ENCODE assay signal across 11 mouse cellular contexts in the genomic region with DNA sequence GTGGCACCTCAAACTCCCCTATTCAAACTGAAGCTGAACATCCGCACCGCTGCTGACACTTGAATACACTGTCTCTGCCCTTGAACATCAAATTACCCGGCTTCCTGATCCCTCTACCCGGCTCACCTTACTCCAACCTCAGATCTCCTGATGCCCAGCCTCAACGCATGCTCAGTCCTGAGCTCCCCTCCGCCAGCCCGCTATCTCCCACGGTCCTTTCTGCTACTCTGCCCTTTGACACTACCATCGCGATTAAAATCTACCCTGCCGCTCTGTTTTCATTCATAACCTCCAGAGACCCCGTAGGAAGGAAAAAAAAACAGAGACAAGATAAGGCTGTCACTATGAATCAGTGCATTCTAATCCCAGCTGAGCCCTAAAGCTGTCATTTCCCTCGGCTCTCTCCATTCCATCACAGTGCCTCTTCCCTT. TPM values are rescaled to one million over a fixed set of nuclear protein-coding genes. Genes with fewer than 3 reads are reported as not detected.
DNase-seq lines count a peak whose midpoint lies in the region; ATAC-seq and TF ChIP-seq lines count a peak whose summit lies in the region.
"Had no signal": no experiment of that assay in that cellular context is flagged by ENCODE, and none has a peak within 500 bp of the region (broad histone marks: within the 10 kb centered on the region; RNA-seq: fewer than 3 reads in every experiment).

No protein-coding gene starts in this region.

- no peak overlapping the region for H3K4me3 ChIP-seq in intestine, postnatal 0 days (ENCODE audit: low read depth, low read length)
- H3K4me3 ChIP-seq: liver, embryonic 12.5 days; megakaryocyte, embryonic 14.5 days had no signal

- ATAC-seq in intestine, postnatal 0 days: no peak
- ATAC-seq: liver, embryonic 12.5 days had no signal

- H3K9me3 ChIP-seq in intestine, postnatal 0 days (ENCODE audit: control insufficient read depth): no peaks in the 10 kb centered on the region
- H3K9me3 ChIP-seq: liver, embryonic 12.5 days had no signal

- peak; percentile 26 for DNase-seq in adrenal gland, postnatal 14 days
- DNase-seq in adrenal gland, adult 18-20 months (ENCODE audit: low spot score in 2 of 2): no peak
- DNase-seq in kidney, postnatal 14 days: peak; percentile 11
- no peak for DNase-seq in kidney, adult 9 months
- DNase-seq in retina, postnatal 1 day: peak; percentile 77
- DNase-seq in layer of hippocampus, postnatal 10 days (ENCODE audit: low spot score in 2 of 2): no peak
- no peak for DNase-seq in gastrocnemius, postnatal 10 days
- DNase-seq: kidney, postnatal 36 days had no signal

- TF ChIP-seq CTCF in intestine, postnatal 0 days (IDR thresholded peaks at IDR 0.05; ENCODE audit: low read depth): no peak

- peaks cover 13% of the 10 kb centered on the region for H3K4me1 ChIP-seq in intestine, postnatal 0 days (replicated peaks; ENCODE audit: control insufficient read depth, insufficient read depth, low read length)
- H3K4me1 ChIP-seq: megakaryocyte, embryonic 14.5 days had no signal

- WGBS in intestine, postnatal 0 days: 23% methylated on average over 13 of the region's 13 CpGs

- H3K27ac ChIP-seq in intestine, postnatal 0 days (ENCODE audit: low read depth, low read length): peak overlapping the region; percentile 46; the same call in 1 of the 2 replicates
- H3K27ac ChIP-seq: liver, embryonic 12.5 days had no signal

- H3K9ac ChIP-seq in intestine, postnatal 0 days (ENCODE audit: low read depth, low read length): no peak overlapping the region
- H3K9ac ChIP-seq: liver, embryonic 12.5 days had no signal

- peaks cover 5% of the 10 kb centered on the region for H3K36me3 ChIP-seq in intestine, postnatal 0 days (ENCODE audit: control insufficient read depth, insufficient read depth)
- H3K36me3 ChIP-seq: liver, embryonic 12.5 days had no signal

- peak overlapping the region; percentile 43 for H3K4me2 ChIP-seq in intestine, postnatal 0 days (replicated peaks; ENCODE audit: low read depth)
- H3K4me2 ChIP-seq: liver, embryonic 12.5 days had no signal

- no peaks in the 10 kb centered on the region for H3K27me3 ChIP-seq in intestine, postnatal 0 days (replicated peaks; ENCODE audit: control insufficient read depth, insufficient read depth, low read length)
- H3K27me3 ChIP-seq: liver, embryonic 12.5 days had no signal

RNA-seq across cellular contexts. Expression of a gene that starts 19.5 kb away (rescaled TPM):
- total RNA-seq in adrenal gland, postnatal 14 days (2021): 15.2 and 28.7 TPM in 2 replicates
- 10 to 100 TPM; 19.1 to 22.8 TPM for total RNA-seq in adrenal gland, adult 18-20 months (2021)
- polyA plus RNA-seq in intestine, postnatal 0 days (2015; fragmentation: Nextera tagmentation; extraction: Ambion mirVana): 64.9 and 70.3 TPM in 2 replicates
- 1 to 10 TPM; 8.0 to 9.9 TPM for total RNA-seq in layer of hippocampus, postnatal 10 days (2021)
- total RNA-seq in gastrocnemius, postnatal 10 days (2021): 10 to 100 TPM; 32.5 to 46.0 TPM

Comparison
In these comparisons a context has a peak if more than half of its experiments do, and no peak if none do; other contexts are left out.
1. DNase-seq: peak in adrenal gland, postnatal 14 days (single experiment), kidney, postnatal 14 days (single experiment) and retina, postnatal 1 day (single experiment); none in adrenal gland, adult 18-20 months (0 of 2), kidney, adult 9 months (single experiment), layer of hippocampus, postnatal 10 days (0 of 2) and gastrocnemius, postnatal 10 days (single experiment).